Mouse (Mus musculus) liver, embryonic 14.5 days (tissue): ENCODE measurements around the gene Ms4a2.

Source experiments
- CTCF ChIP-seq: IDR thresholded peaks from 2 replicates; pipeline ENCODE4 v1.5.1; 2016; ENCODE audit warnings: antibody characterized with exemption, low read depth, control low read depth
- EP300 ChIP-seq: IDR thresholded peaks from 2 replicates; pipeline ENCODE4 v1.6.1; 2016; ENCODE audit warnings: antibody characterized with exemption, low read depth

DNA sequence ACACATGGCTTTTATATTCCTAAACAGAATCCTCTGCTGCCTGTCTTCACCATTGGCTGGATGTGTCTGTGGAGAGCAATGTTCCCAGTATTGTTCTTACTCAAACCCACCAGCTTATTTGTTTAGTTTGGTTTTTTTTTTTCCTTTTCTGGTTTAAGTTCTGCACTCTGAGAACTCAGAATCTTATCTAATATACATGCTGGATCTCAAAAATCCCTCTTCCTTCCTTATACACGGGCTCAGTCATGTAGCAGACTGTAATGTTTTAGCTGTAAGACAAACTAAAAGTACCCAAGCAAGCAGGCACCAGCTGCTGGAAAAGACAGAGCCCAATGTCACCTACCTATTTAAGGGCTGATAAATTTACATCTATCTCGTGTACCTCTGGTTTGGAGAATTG is 8.7 kb downstream of the Ms4a2 start:
- TF ChIP-seq CTCF (no peak), EP300 (no peak)
